Mouse (Mus musculus) embryonic facial prominence, embryonic 12.5 days (tissue): ENCODE measurements around the gene Cfc1. TPM values are rescaled to one million over a fixed set of nuclear protein-coding genes. Genes with fewer than 3 reads are reported as not detected.
"Not testable (repeated sequence)": the region's sequence is repeated elsewhere in the genome, so short reads cannot be mapped to it uniquely, and the experiment has no call there.

ENCODE experiments used
- ATAC-seq: fragments of 200-750 bp; cut with Nextera tagmentation; 2 replicates; pipeline ENCODE4 v1.8.0; 2017; ENCODE audit not compliant: insufficient number of reproducible peaks, insufficient read depth, low FRiP score, low TSS enrichment
- H3K27ac ChIP-seq: fragments of 300-500 bp; sonication (generic); 2 replicates; pipeline ENCODE4 v1.5.1; 2016; ENCODE audit warnings: mild to moderate bottlenecking
- H3K27me3 ChIP-seq: fragments of 300-500 bp; sonication (generic); 2 replicates; pipeline ENCODE4 v1.6.1; 2016; ENCODE audit warnings: mild to moderate bottlenecking, moderate library complexity
- H3K36me3 ChIP-seq: fragments of 300-500 bp; sonication (generic); 2 replicates; pipeline ENCODE4 v1.6.1; 2016; ENCODE audit warnings: mild to moderate bottlenecking
- H3K4me1 ChIP-seq: fragments of 300-500 bp; sonication (generic); 2 replicates; pipeline ENCODE4 v1.6.1; 2016
- H3K4me2 ChIP-seq: fragments of 300-500 bp; sonication (generic); replicated peaks from 2 replicates; pipeline ENCODE4 v1.6.1; 2016; ENCODE audit warnings: mild to moderate bottlenecking, moderate library complexity
- H3K4me3 ChIP-seq: fragments of 300-500 bp; sonication (generic); 2 replicates; pipeline ENCODE4 v1.5.1; 2016; ENCODE audit warnings: mild to moderate bottlenecking
- H3K9ac ChIP-seq: fragments of 300-500 bp; sonication (generic); 2 replicates; pipeline ENCODE4 v1.6.1; 2016; ENCODE audit warnings: mild to moderate bottlenecking, moderate library complexity
- H3K9me3 ChIP-seq: fragments of 300-500 bp; sonication (generic); 2 replicates; pipeline ENCODE4 v1.6.1; 2016; ENCODE audit warnings: mild to moderate bottlenecking, moderate library complexity
- WGBS: fragments of 180-500 bp; shearing (Covaris S2); methylation state at CpG from one replicate; pipeline ENCODE4 v1.1.7; 2016; 5-methylcytosine and 5-hydroxymethylcytosine counted together
- polyA plus RNA-seq: library from polyadenylated mRNA; unstranded; fragments of >200 nt; fragmentation: Nextera tagmentation; extraction: Ambion mirVana; gene quantifications from 2 replicates; pipeline ENCODE4 v1.2.1, GENCODE M21; 2016

Cfc1 gene
- polyA plus RNA-seq, 1 experiment from 2014 or later: 0.36 TPM

GRCm38 (mm10) chr1:34516595-34516994, 18.9 kb upstream of the Cfc1 start:
- ATAC-seq: no peak
- WGBS: 29% methylated on average over 5 of the region's 5 CpGs
- Histone ChIP-seq H3K4me2 (no peak overlapping the region), H3K27ac (no peak overlapping the region), H3K4me3 (no peak overlapping the region), H3K9me3 (no peaks in the 10 kb centered on the region), H3K27me3 (no peaks in the 10 kb centered on the region), H3K4me1 (no peaks in the 10 kb centered on the region), H3K9ac (no peak overlapping the region), H3K36me3 (no peaks in the 10 kb centered on the region)

DNA sequence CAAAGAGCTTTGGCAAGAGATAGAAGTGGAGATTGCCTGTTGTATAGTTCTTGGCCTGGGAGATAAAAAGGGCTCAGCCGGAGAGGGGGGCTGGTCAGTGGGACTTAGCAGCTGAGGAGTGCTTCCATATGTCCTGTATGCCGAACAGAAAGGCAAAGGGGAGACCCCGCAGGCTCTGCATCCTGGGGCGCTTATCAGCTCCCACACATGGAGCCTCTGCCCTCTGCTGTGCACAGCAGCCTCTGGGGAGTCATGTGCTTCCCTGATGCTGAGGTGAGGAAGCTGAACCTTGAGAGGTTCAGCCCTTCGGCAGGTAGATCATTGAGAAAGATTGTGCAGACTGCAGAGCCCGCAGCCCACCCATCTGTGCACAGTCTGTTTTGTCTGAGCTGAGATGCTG, 18.2 kb upstream of the Cfc1 start:
- not testable (repeated sequence) for H3K9me3 ChIP-seq, H3K9ac ChIP-seq, H3K27ac ChIP-seq, H3K4me2 ChIP-seq, H3K4me3 ChIP-seq, H3K36me3 ChIP-seq, H3K27me3 ChIP-seq, H3K4me1 ChIP-seq, ATAC-seq
- WGBS: 55% methylated on average over 6 of the region's 6 CpGs

GRCm38 (mm10) chr1:34517797-34518196, 17.7 kb upstream of the Cfc1 start:
- H3K4me2 ChIP-seq, H3K4me3 ChIP-seq, H3K27me3 ChIP-seq, H3K27ac ChIP-seq, H3K9ac ChIP-seq, H3K4me1 ChIP-seq, ATAC-seq, H3K36me3 ChIP-seq, H3K9me3 ChIP-seq: not testable (repeated sequence)
- WGBS: 55% methylated on average over 1 of the region's 1 CpGs

- no peak for ATAC-seq
- H3K9ac ChIP-seq: no peak overlapping the region
- no peaks in the 10 kb centered on the region for H3K36me3 ChIP-seq
- H3K4me2 ChIP-seq: no peak overlapping the region
- no peaks in the 10 kb centered on the region for H3K4me1 ChIP-seq
- WGBS: 82% methylated on average over 1 of the region's 1 CpGs
- no peaks in the 10 kb centered on the region for H3K27me3 ChIP-seq
- no peak overlapping the region for H3K27ac ChIP-seq
- no peaks in the 10 kb centered on the region for H3K9me3 ChIP-seq
- no peak overlapping the region for H3K4me3 ChIP-seq
These were observed 17.2 kb upstream of the Cfc1 start for GRCm38 (mm10) chr1:34518259-34518658.

GRCm38 (mm10) chr1:34522205-34522849, 13.1 kb upstream of the Cfc1 start:
- 83% methylated on average over 6 of the region's 6 CpGs for WGBS
- Histone ChIP-seq H3K4me1 (no peaks in the 10 kb centered on the region), H3K27ac (no peak overlapping the region), H3K36me3 (no peaks in the 10 kb centered on the region), H3K9ac (no peak overlapping the region), H3K4me2 (no peak overlapping the region), H3K4me3 (no peak overlapping the region), H3K27me3 (no peaks in the 10 kb centered on the region), H3K9me3 (no peaks in the 10 kb centered on the region)
- ATAC-seq: no peak

- WGBS: 82% methylated on average over 3 of the region's 3 CpGs
- no peaks in the 10 kb centered on the region for H3K9me3 ChIP-seq
- no peaks in the 10 kb centered on the region for H3K27me3 ChIP-seq
- no peak overlapping the region for H3K9ac ChIP-seq
- H3K36me3 ChIP-seq: no peaks in the 10 kb centered on the region
- no peaks in the 10 kb centered on the region for H3K4me1 ChIP-seq
- H3K4me2 ChIP-seq: no peak overlapping the region
- no peak overlapping the region for H3K27ac ChIP-seq
- no peak overlapping the region for H3K4me3 ChIP-seq
- ATAC-seq: no peak
These were observed 12.6 kb upstream of the Cfc1 start for GRCm38 (mm10) chr1:34522850-34523244.

DNA sequence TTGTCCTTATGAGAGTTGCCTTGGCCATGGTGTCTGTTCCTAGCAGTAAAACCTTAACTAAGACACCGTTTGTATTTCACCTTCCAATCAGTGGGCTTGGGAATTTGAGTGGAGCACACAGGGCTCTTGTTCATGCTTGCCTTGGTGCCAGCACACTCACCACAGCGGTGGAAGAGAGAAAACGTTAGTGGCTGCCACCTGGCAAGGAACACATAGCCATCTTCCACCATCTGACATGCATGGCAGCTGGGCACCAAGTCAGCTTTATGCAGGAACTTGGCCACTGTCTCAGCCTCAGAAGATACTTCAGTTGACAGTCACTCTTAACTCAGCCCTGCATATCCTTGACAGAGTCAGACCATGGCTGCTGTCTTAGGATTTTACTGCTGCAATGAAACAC, 11.8 kb upstream of the Cfc1 start:
- Histone ChIP-seq H3K4me3 (no peak overlapping the region), H3K36me3 (no peaks in the 10 kb centered on the region), H3K9ac (no peak overlapping the region), H3K27me3 (no peaks in the 10 kb centered on the region), H3K4me2 (no peak overlapping the region), H3K9me3 (no peaks in the 10 kb centered on the region), H3K27ac (no peak overlapping the region), H3K4me1 (no peaks in the 10 kb centered on the region)
- no peak for ATAC-seq
- 82% methylated on average over 3 of the region's 3 CpGs for WGBS

- H3K4me3 ChIP-seq, H3K4me1 ChIP-seq, ATAC-seq, H3K4me2 ChIP-seq, H3K9me3 ChIP-seq, H3K9ac ChIP-seq, H3K27ac ChIP-seq, H3K36me3 ChIP-seq: not testable (repeated sequence)
- 54% methylated on average over 3 of the region's 3 CpGs for WGBS
- peaks cover 34% of the 10 kb centered on the region for H3K27me3 ChIP-seq
These were observed 874 bp upstream of the Cfc1 start for GRCm38 (mm10) chr1:34534574-34534973.

- H3K27me3 ChIP-seq: peaks cover 34% of the 10 kb centered on the region
- H3K4me1 ChIP-seq: peaks cover 2% of the 10 kb centered on the region; the same call in 1 of the 2 replicates
- H3K9ac ChIP-seq: no peak overlapping the region
- no peaks in the 10 kb centered on the region for H3K36me3 ChIP-seq
- peak overlapping the region; percentile 13; the same call in 1 of the 2 replicates for H3K4me3 ChIP-seq
- ATAC-seq: no peak
- H3K4me2 ChIP-seq: peak overlapping the region; percentile 34
- H3K9me3 ChIP-seq: no peaks in the 10 kb centered on the region
- whole genome bisulfite sequencing: 2% methylated on average over 14 of the region's 14 CpGs
- no peak overlapping the region for H3K27ac ChIP-seq
These were observed 881 bp downstream of the Cfc1 start for GRCm38 (mm10) chr1:34536291-34536766.

- no peaks in the 10 kb centered on the region for H3K9me3 ChIP-seq
- no peak overlapping the region for H3K9ac ChIP-seq
- H3K27me3 ChIP-seq: peaks cover 34% of the 10 kb centered on the region
- no peaks in the 10 kb centered on the region for H3K36me3 ChIP-seq
- H3K27ac ChIP-seq: no peak overlapping the region
- peak overlapping the region; percentile 13; the same call in 1 of the 2 replicates for H3K4me3 ChIP-seq
- peak overlapping the region; percentile 34 for H3K4me2 ChIP-seq
- 4% methylated on average over 16 of the region's 16 CpGs for WGBS
- 0 out of 2 replicates have a peak, but pooled peaks have one; percentile 28 for ATAC-seq
- H3K4me1 ChIP-seq: peaks cover 2% of the 10 kb centered on the region; the same call in 1 of the 2 replicates
These were observed 1.5 kb downstream of the Cfc1 start for GRCm38 (mm10) chr1:34536767-34537485.

DNA sequence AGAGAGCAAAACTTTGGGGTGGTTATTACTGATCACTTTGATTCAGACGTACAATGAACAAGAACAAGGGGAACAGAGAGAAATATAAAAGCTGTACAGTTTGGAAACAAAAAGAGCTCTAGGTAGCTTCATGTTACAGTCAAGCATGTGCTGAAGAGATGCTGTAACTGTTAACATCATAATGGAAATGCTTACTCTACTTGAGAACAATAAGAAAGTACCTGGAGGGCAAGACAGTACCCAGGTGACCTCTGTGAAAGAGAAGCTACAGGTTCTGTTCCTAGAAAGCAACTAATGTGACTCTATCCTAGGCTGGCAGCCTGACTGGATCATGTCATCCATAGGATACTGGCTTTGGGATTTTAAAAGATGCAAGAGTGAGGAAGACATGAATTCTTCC, 11.6 kb downstream of the Cfc1 start:
- Histone ChIP-seq H3K27me3 (no peaks in the 10 kb centered on the region), H3K9ac (no peak overlapping the region), H3K9me3 (no peaks in the 10 kb centered on the region), H3K36me3 (no peaks in the 10 kb centered on the region), H3K27ac (no peak overlapping the region), H3K4me2 (no peak overlapping the region), H3K4me1 (no peaks in the 10 kb centered on the region), H3K4me3 (no peak overlapping the region)
- no peak for ATAC-seq
- 80% methylated on average over 1 of the region's 1 CpGs for WGBS

- WGBS: 81% methylated on average over 1 of the region's 1 CpGs
- H3K4me2 ChIP-seq: no peak overlapping the region
- no peak overlapping the region for H3K27ac ChIP-seq
- H3K36me3 ChIP-seq: no peaks in the 10 kb centered on the region
- no peaks in the 10 kb centered on the region for H3K27me3 ChIP-seq
- H3K9me3 ChIP-seq: no peaks in the 10 kb centered on the region
- H3K9ac ChIP-seq: no peak overlapping the region
- H3K4me1 ChIP-seq: no peaks in the 10 kb centered on the region
- no peak for ATAC-seq
- no peak overlapping the region for H3K4me3 ChIP-seq
These were observed 18.2 kb downstream of the Cfc1 start for GRCm38 (mm10) chr1:34553690-34554089.
